ENCODE assay signal across 14 mouse cellular contexts in genomic region chr11:111227305-111227704, GRCm38 (mm10).
"Had no signal": no experiment of that assay in that cellular context is flagged by ENCODE, and none has a peak within 500 bp of the region (broad histone marks: within the 10 kb centered on the region; RNA-seq: fewer than 3 reads in every experiment).

No protein-coding gene starts in this region.

- H3K36me3 ChIP-seq: limb, embryonic 15.5 days; liver, embryonic 13.5 days; midbrain, embryonic 10.5 days; neural tube, embryonic 12.5 days had no signal

- H3K4me1 ChIP-seq: limb, embryonic 15.5 days; liver, embryonic 13.5 days; midbrain, embryonic 10.5 days; neural tube, embryonic 12.5 days had no signal

- H3K9ac ChIP-seq: limb, embryonic 15.5 days; liver, embryonic 13.5 days; neural tube, embryonic 12.5 days had no signal

- H3K4me3 ChIP-seq: limb, embryonic 15.5 days; liver, embryonic 13.5 days; midbrain, embryonic 10.5 days; neural tube, embryonic 12.5 days had no signal

- H3K9me3 ChIP-seq: limb, embryonic 15.5 days; liver, embryonic 13.5 days; midbrain, embryonic 10.5 days; neural tube, embryonic 12.5 days had no signal

- H3K4me2 ChIP-seq: limb, embryonic 15.5 days; liver, embryonic 13.5 days; neural tube, embryonic 12.5 days had no signal

- DNase-seq: kidney, adult 11 months; kidney, adult 9 months; kidney, postnatal 36 days; liver, embryonic 13.5 days; midbrain, embryonic 14.5 days; retina, postnatal 1 day; right cerebral cortex, postnatal 4 days; spleen, adult 18-20 months; thymus, adult 2 months; thymus, postnatal 36 days had no signal

- H3K27ac ChIP-seq: kidney, postnatal 0 days; limb, embryonic 15.5 days; liver, embryonic 13.5 days; midbrain, embryonic 10.5 days; neural tube, embryonic 12.5 days had no signal

- H3K27me3 ChIP-seq: limb, embryonic 15.5 days; liver, embryonic 13.5 days; neural tube, embryonic 12.5 days had no signal
